Mouse (Mus musculus) midbrain, embryonic 10.5 days (tissue): ENCODE measurements at regions not wholly inside any gene's neighbourhood (a gene's known extent, or its start where the extent isn't known, plus 50 kb on each side); places are given as distances from the start of the nearest gene placed in this dataset.

Experiments
- DNase-seq: peaks from one replicate; pipeline ENCODE4 v3.0.0-alpha.2; 2017; ENCODE audit warnings: low spot score
- H3K27ac ChIP-seq: fragments of 300-500 bp; sonication (generic); replicated peaks from 2 replicates; pipeline ENCODE4 v1.5.1; 2016; ENCODE audit warnings: mild to moderate bottlenecking
- H3K27me3 ChIP-seq: fragments of 300-500 bp; sonication (generic); 2 replicates; pipeline ENCODE4 v1.6.1; 2016; ENCODE audit warnings: low read depth, mild to moderate bottlenecking; ENCODE audit not compliant: poor library complexity, severe bottlenecking
- H3K36me3 ChIP-seq: fragments of 300-500 bp; sonication (generic); 2 replicates; pipeline ENCODE4 v1.6.1; 2016; ENCODE audit warnings: mild to moderate bottlenecking, moderate library complexity
- H3K4me1 ChIP-seq: fragments of 300-500 bp; sonication (generic); 2 replicates; pipeline ENCODE4 v1.6.1; 2016
- H3K4me3 ChIP-seq: fragments of 300-500 bp; sonication (generic); 2 replicates; pipeline ENCODE4 v1.5.1; 2016; ENCODE audit warnings: mild to moderate bottlenecking, moderate library complexity
- H3K9me3 ChIP-seq: fragments of 300-500 bp; sonication (generic); replicated peaks from 2 replicates; pipeline ENCODE4 v1.6.1; 2016; ENCODE audit warnings: mild to moderate bottlenecking
- WGBS: fragments of 180-500 bp; shearing (Covaris S2); methylation state at CpG from one replicate; pipeline ENCODE4 v1.1.7; 2016; 5-methylcytosine and 5-hydroxymethylcytosine counted together

- WGBS: 84% methylated on average over 1 of the region's 1 CpGs
- no peak for DNase-seq
- Histone ChIP-seq H3K27me3 (no peaks in the 10 kb centered on the region), H3K4me1 (no peaks in the 10 kb centered on the region), H3K9me3 (no peaks in the 10 kb centered on the region), H3K36me3 (no peaks in the 10 kb centered on the region), H3K27ac (no peak overlapping the region), H3K4me3 (no peak overlapping the region)
These were observed 980.9 kb downstream of the Galc start for GRCm38 (mm10) chr12:97278331-97278730.
